Mouse (Mus musculus) macrophage (primary cell): ENCODE results near the gene Rpp14. TPM values are rescaled to one million over a fixed set of nuclear protein-coding genes. Genes with fewer than 3 reads are reported as not detected.
A peak's percentile ranks its signal among the peaks of the same experiment; 100 is the strongest.

Source experiments
- H3K27ac ChIP-seq: fragments of 350-480 bp; formaldehyde crosslinking; 2 replicates; pipeline ENCODE4 v1.9.0; 2021
- H3K36me3 ChIP-seq: fragments of 350-480 bp; formaldehyde crosslinking; 2 replicates; pipeline ENCODE4 v1.9.0; 2021; ENCODE audit errors: inconsistent target
- H3K4me3 ChIP-seq: fragments of 350-480 bp; formaldehyde crosslinking; 2 replicates; pipeline ENCODE4 v1.9.0; 2021; ENCODE audit errors: inconsistent target
- H3K79me2 ChIP-seq: fragments of 350-480 bp; formaldehyde crosslinking; 2 replicates; pipeline ENCODE4 v1.9.0; 2021; ENCODE audit errors: inconsistent target
- WGBS: methylation state at CpG from one replicate; pipeline ENCODE4 v1.1.7; 2026; ENCODE audit warnings: inconsistent platforms; ENCODE audit not compliant: missing documents; 5-methylcytosine and 5-hydroxymethylcytosine counted together
- polyA plus RNA-seq: library from polyadenylated mRNA; stranded (reverse); fragments of 250-400 nt; gene quantifications from 3 replicates; pipeline ENCODE4 v1.2.4, GENCODE M21; 2018; ENCODE audit warnings: inconsistent platforms

Rpp14 gene
- polyA plus RNA-seq, 1 experiment from 2014 or later = 17.1 TPM

GRCm38 (mm10) chr14:8045187-8045846 is 34.9 kb upstream of the Rpp14 start:
- Histone ChIP-seq H3K36me3 (no peaks in the 10 kb centered on the region), H3K27ac (no peak overlapping the region), H3K4me3 (no peak overlapping the region), H3K79me2 (no peaks in the 10 kb centered on the region)
- 91% methylated on average over 11 of the region's 11 CpGs for WGBS

GRCm38 (mm10) chr14:8046839-8047238 is 33.3 kb upstream of the Rpp14 start:
- H3K4me3 ChIP-seq = no peak overlapping the region
- 97% methylated on average over 6 of the region's 6 CpGs for WGBS
- no peaks in the 10 kb centered on the region for H3K79me2 ChIP-seq
- no peak overlapping the region for H3K27ac ChIP-seq
- H3K36me3 ChIP-seq = no peaks in the 10 kb centered on the region

GRCm38 (mm10) chr14:8049334-8049733 is 30.8 kb upstream of the Rpp14 start:
- Histone ChIP-seq H3K79me2 (no peaks in the 10 kb centered on the region), H3K36me3 (no peaks in the 10 kb centered on the region), H3K27ac (no peak overlapping the region), H3K4me3 (no peak overlapping the region)
- 58% methylated on average over 10 of the region's 10 CpGs for WGBS

GRCm38 (mm10) chr14:8051869-8052268 is 28.3 kb upstream of the Rpp14 start:
- H3K27ac ChIP-seq = no peak overlapping the region
- H3K79me2 ChIP-seq = no peaks in the 10 kb centered on the region
- no peaks in the 10 kb centered on the region for H3K36me3 ChIP-seq
- WGBS = 95% methylated on average over 2 of the region's 2 CpGs
- H3K4me3 ChIP-seq = no peak overlapping the region

GRCm38 (mm10) chr14:8052661-8053060 is 27.5 kb upstream of the Rpp14 start:
- H3K36me3 ChIP-seq = no peaks in the 10 kb centered on the region
- whole genome bisulfite sequencing = 95% methylated on average over 7 of the region's 7 CpGs
- no peak overlapping the region for H3K4me3 ChIP-seq

GRCm38 (mm10) chr14:8054310-8055102 is 25.7 kb upstream of the Rpp14 start:
- Histone ChIP-seq H3K4me3 (no peak overlapping the region), H3K36me3 (no peaks in the 10 kb centered on the region), H3K27ac (no peak overlapping the region), H3K79me2 (no peaks in the 10 kb centered on the region)
- 93% methylated on average over 16 of the region's 17 CpGs for WGBS

More at GRCm38 (mm10) chr14:8052661-8053060, 27.5 kb upstream of the Rpp14 start:
- H3K79me2 ChIP-seq = no peaks in the 10 kb centered on the region
- no peak overlapping the region for H3K27ac ChIP-seq

- 90% methylated on average over 5 of the region's 5 CpGs for WGBS
- Histone ChIP-seq H3K27ac (no peak overlapping the region), H3K79me2 (no peaks in the 10 kb centered on the region), H3K36me3 (no peaks in the 10 kb centered on the region), H3K4me3 (no peak overlapping the region)
Observed at GRCm38 (mm10) chr14:8056076-8056475, 24.1 kb upstream of the Rpp14 start.

GRCm38 (mm10) chr14:8059938-8060337 is 20.2 kb upstream of the Rpp14 start:
- 91% methylated on average over 6 of the region's 7 CpGs for WGBS
- no peak overlapping the region for H3K4me3 ChIP-seq

GRCm38 (mm10) chr14:8062076-8062475 is 18.1 kb upstream of the Rpp14 start:
- no peak overlapping the region for H3K27ac ChIP-seq
- H3K79me2 ChIP-seq = no peaks in the 10 kb centered on the region
- H3K36me3 ChIP-seq = no peaks in the 10 kb centered on the region
- H3K4me3 ChIP-seq = no peak overlapping the region
- WGBS = 54% methylated on average over 3 of the region's 3 CpGs

More at GRCm38 (mm10) chr14:8059938-8060337, 20.2 kb upstream of the Rpp14 start:
- no peaks in the 10 kb centered on the region for H3K36me3 ChIP-seq
- H3K79me2 ChIP-seq = no peaks in the 10 kb centered on the region
- H3K27ac ChIP-seq = no peak overlapping the region

GRCm38 (mm10) chr14:8062537-8063301 is 17.4 kb upstream of the Rpp14 start:
- Histone ChIP-seq H3K4me3 (no peak overlapping the region), H3K79me2 (no peaks in the 10 kb centered on the region), H3K36me3 (no peaks in the 10 kb centered on the region), H3K27ac (no peak overlapping the region)
- 92% methylated on average over 3 of the region's 3 CpGs for whole genome bisulfite sequencing

- Histone ChIP-seq H3K79me2 (no peaks in the 10 kb centered on the region), H3K4me3 (no peak overlapping the region), H3K36me3 (no peaks in the 10 kb centered on the region), H3K27ac (no peak overlapping the region)
- 73% methylated on average over 8 of the region's 8 CpGs for WGBS
Observed at GRCm38 (mm10) chr14:8063835-8064785, 16.1 kb upstream of the Rpp14 start.

GRCm38 (mm10) chr14:8080718-8081117 is 551 bp downstream of the Rpp14 start:
- Histone ChIP-seq H3K79me2 (peaks cover 12% of the 10 kb centered on the region; the same call in 1 of the 2 replicates), H3K4me3 (peak overlapping the region; percentile 66), H3K36me3 (peaks cover 8% of the 10 kb centered on the region), H3K27ac (peak overlapping the region; percentile 69)
- 3% methylated on average over 11 of the region's 11 CpGs for WGBS

- H3K27ac ChIP-seq = no peak overlapping the region
- peaks cover 20% of the 10 kb centered on the region for H3K36me3 ChIP-seq
- H3K79me2 ChIP-seq = peaks cover 12% of the 10 kb centered on the region; the same call in 1 of the 2 replicates
- WGBS = 100% methylated on average over 1 of the region's 1 CpGs
- H3K4me3 ChIP-seq = no peak overlapping the region
Observed at GRCm38 (mm10) chr14:8082949-8083348, 2.8 kb downstream of the Rpp14 start.

- Histone ChIP-seq H3K79me2 (no peaks in the 10 kb centered on the region), H3K36me3 (peaks cover 30% of the 10 kb centered on the region), H3K4me3 (no peak overlapping the region), H3K27ac (no peak overlapping the region)
- 62% methylated on average over 2 of the region's 2 CpGs for WGBS
Observed at GRCm38 (mm10) chr14:8089016-8089415, 8.8 kb downstream of the Rpp14 start.
